Mouse (Mus musculus): ENCODE results near the gene Sgcd. TPM values are rescaled to one million over a fixed set of nuclear protein-coding genes. Genes with fewer than 3 reads are reported as not detected.

Gene Sgcd
- polyA plus RNA-seq, 1 experiment: 0.18 TPM

DNA sequence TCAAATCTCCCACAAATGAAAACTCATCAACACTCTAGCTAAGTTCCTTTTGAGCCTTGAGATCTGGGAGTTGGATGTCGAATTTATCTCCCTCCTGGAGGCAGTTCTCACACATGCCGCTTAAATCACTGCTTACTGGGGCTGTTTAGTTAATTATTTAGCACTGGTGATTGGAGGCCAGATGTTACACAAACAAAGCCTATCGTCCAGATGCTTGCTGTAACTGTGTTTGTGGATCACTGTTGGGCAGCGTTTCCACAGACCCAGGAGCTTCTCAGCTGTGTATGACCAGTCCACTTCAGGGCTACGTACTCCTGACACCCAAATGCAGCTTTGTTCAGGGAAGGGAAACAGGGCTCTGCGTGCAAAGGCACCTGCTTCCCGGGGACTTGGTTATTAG lies 858.8 kb downstream of the Sgcd start:
- 30% methylated on average over 7 of the region's 7 CpGs for WGBS
- H3K27me3 ChIP-seq (ENCODE audit: control insufficient read depth, insufficient read depth, low read length): no peaks in the 10 kb centered on the region
- no peak overlapping the region for H3K27ac ChIP-seq (ENCODE audit: insufficient read depth, low read depth, low read length)
- no peaks in the 10 kb centered on the region for H3K4me1 ChIP-seq (ENCODE audit: control insufficient read depth, insufficient read depth, insufficient read length, low read length)
- H3K4me3 ChIP-seq (ENCODE audit: low read depth, low read length): no peak overlapping the region
- H3K36me3 ChIP-seq (ENCODE audit: control insufficient read depth, insufficient read depth, low read length): no peaks in the 10 kb centered on the region
- TF ChIP-seq CTCF (IDR thresholded peaks at IDR 0.05; ENCODE audit: extremely low read depth, insufficient read length, insufficient replicate concordance, low read depth, low read length) (no peak), POLR2A (IDR thresholded peaks at IDR 0.05; ENCODE audit: low read depth, low read length) (no peak)

DNA sequence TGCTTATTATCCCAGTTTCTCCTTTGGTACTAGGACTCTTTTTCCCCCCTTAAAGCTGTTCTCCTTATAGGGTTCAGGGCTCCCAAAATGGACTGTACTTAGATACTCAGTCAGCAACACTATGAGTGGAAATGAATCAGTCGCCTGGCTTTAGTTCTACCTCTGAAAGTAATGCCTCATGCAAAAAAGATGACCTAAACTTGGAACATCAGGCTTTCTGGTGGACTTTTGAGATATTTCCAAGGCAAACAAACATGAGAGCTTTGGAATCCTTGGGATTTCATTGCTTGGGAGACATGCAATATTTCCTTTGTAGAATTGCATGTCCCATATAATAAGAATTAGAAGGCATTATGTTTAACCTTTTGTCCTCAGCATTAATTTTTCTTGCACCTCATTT lies 859.6 kb downstream of the Sgcd start:
- Histone ChIP-seq H3K27me3 (ENCODE audit: control insufficient read depth, insufficient read depth, low read length) (no peaks in the 10 kb centered on the region), H3K27ac (ENCODE audit: insufficient read depth, low read depth, low read length) (no peak overlapping the region), H3K4me1 (ENCODE audit: control insufficient read depth, insufficient read depth, insufficient read length, low read length) (no peaks in the 10 kb centered on the region), H3K4me3 (ENCODE audit: low read depth, low read length) (no peak overlapping the region), H3K36me3 (ENCODE audit: control insufficient read depth, insufficient read depth, low read length) (no peaks in the 10 kb centered on the region)
- TF ChIP-seq CTCF (IDR thresholded peaks at IDR 0.05; ENCODE audit: extremely low read depth, insufficient read length, insufficient replicate concordance, low read depth, low read length) (no peak), POLR2A (IDR thresholded peaks at IDR 0.05; ENCODE audit: low read depth, low read length) (no peak)
- WGBS: 88% methylated on average over 1 of the region's 1 CpGs

DNA sequence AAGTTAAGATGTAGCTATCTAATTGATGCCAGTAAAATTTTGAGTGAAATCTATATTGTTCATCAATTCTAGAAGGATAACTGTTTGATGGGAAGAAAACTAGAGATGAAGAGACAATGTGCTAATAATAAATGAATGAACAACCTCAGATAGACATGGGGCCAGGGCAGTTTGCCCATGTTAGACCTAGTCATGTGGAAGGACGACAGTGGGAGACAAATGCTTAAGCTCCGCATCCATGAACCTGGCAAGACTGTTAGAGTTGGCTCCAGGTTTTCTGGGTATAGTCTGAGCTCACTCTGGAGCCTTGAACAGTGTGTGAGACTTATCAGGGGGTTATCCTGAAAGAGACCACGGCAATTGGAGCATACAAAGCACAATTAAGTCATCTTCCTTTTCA lies 860.4 kb downstream of the Sgcd start:
- H3K27me3 ChIP-seq (ENCODE audit: control insufficient read depth, insufficient read depth, low read length): no peaks in the 10 kb centered on the region
- WGBS: 71% methylated on average over 3 of the region's 3 CpGs
- no peak overlapping the region for H3K27ac ChIP-seq (ENCODE audit: insufficient read depth, low read depth, low read length)
- no peak for TF ChIP-seq CTCF (IDR thresholded peaks at IDR 0.05; ENCODE audit: extremely low read depth, insufficient read length, insufficient replicate concordance, low read depth, low read length)
- no peak for TF ChIP-seq POLR2A (IDR thresholded peaks at IDR 0.05; ENCODE audit: low read depth, low read length)
- no peak overlapping the region for H3K4me3 ChIP-seq (ENCODE audit: low read depth, low read length)
- H3K4me1 ChIP-seq (ENCODE audit: control insufficient read depth, insufficient read depth, insufficient read length, low read length): no peaks in the 10 kb centered on the region
- H3K36me3 ChIP-seq (ENCODE audit: control insufficient read depth, insufficient read depth, low read length): no peaks in the 10 kb centered on the region

DNA sequence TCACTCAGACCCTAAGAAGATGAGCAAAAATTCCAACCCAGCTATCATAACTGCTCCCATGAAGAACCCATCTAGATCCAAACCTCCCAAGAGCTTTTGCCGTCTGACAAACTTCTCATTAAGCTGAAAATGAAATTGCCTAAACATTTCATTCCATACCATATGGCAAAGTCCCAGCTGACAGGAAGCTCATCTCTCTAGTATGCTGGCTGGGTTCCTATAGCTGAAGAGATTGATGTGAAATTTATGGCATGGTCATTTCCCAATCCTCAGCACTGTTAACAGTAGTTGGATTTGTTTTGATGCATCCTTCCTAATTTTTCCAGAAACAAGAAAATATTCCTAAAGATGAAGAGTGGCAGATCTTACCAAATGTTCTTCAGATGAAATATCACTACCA lies 867.9 kb downstream of the Sgcd start:
- Histone ChIP-seq H3K27me3 (ENCODE audit: control insufficient read depth, insufficient read depth, low read length) (no peaks in the 10 kb centered on the region), H3K4me1 (ENCODE audit: control insufficient read depth, insufficient read depth, insufficient read length, low read length) (no peaks in the 10 kb centered on the region), H3K27ac (ENCODE audit: insufficient read depth, low read depth, low read length) (no peak overlapping the region), H3K4me3 (ENCODE audit: low read depth, low read length) (no peak overlapping the region), H3K36me3 (ENCODE audit: control insufficient read depth, insufficient read depth, low read length) (no peaks in the 10 kb centered on the region)
- WGBS: 79% methylated on average over 1 of the region's 1 CpGs
- no peak for TF ChIP-seq CTCF (IDR thresholded peaks at IDR 0.05; ENCODE audit: extremely low read depth, insufficient read length, insufficient replicate concordance, low read depth, low read length)
- TF ChIP-seq POLR2A (IDR thresholded peaks at IDR 0.05; ENCODE audit: low read depth, low read length): no peak

DNA sequence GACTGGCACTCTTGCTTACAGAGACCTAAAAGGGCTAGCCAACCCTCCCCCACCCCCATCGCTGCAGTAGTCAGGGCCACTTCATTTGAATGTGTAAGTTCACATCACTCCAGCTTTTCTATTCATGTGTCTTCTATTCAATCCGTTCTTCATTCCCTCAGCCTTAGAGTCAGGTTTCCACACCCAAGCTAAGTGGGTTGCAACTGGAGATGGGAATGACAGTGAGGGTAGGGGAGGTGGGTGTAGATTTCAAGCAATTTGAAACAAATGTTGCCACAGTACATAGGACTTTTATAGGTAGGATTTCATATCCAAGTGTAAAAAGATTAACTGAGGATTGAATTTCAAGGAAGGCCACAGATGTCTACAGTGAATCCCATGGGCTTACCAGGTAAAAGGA lies 870.9 kb downstream of the Sgcd start:
- H3K36me3 ChIP-seq (ENCODE audit: control insufficient read depth, insufficient read depth, low read length): no peaks in the 10 kb centered on the region
- no peak for TF ChIP-seq POLR2A (IDR thresholded peaks at IDR 0.05; ENCODE audit: low read depth, low read length)
- no peak for TF ChIP-seq CTCF (IDR thresholded peaks at IDR 0.05; ENCODE audit: extremely low read depth, insufficient read length, insufficient replicate concordance, low read depth, low read length)
- WGBS: 71% methylated on average over 2 of the region's 2 CpGs
- no peak overlapping the region for H3K27ac ChIP-seq (ENCODE audit: insufficient read depth, low read depth, low read length)
- no peak overlapping the region for H3K4me3 ChIP-seq (ENCODE audit: low read depth, low read length)
- H3K27me3 ChIP-seq (ENCODE audit: control insufficient read depth, insufficient read depth, low read length): no peaks in the 10 kb centered on the region
- H3K4me1 ChIP-seq (ENCODE audit: control insufficient read depth, insufficient read depth, insufficient read length, low read length): no peaks in the 10 kb centered on the region

DNA sequence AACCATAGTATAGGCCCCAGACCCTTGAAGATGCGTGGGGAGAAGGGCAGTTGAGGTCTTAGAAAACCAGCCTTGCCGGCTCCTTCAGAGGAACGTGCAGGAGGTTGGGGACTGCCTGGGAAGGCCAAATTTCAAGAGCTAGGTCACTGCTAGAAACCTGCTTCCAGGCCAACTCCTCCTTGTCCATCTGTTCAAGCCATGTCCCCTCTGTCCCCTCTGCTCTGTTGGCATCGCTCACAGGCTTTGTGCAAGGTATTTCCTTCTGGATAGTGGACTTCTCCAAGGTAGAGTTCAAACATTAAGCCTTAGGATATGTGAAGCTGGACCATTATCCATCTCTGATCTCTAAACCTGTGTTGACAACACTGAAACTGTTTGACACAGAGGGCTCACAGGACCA lies 874.4 kb downstream of the Sgcd start:
- Histone ChIP-seq H3K4me3 (ENCODE audit: low read depth, low read length) (no peak overlapping the region), H3K4me1 (ENCODE audit: control insufficient read depth, insufficient read depth, insufficient read length, low read length) (no peaks in the 10 kb centered on the region), H3K27ac (ENCODE audit: insufficient read depth, low read depth, low read length) (no peak overlapping the region), H3K27me3 (ENCODE audit: control insufficient read depth, insufficient read depth, low read length) (no peaks in the 10 kb centered on the region), H3K36me3 (ENCODE audit: control insufficient read depth, insufficient read depth, low read length) (no peaks in the 10 kb centered on the region)
- TF ChIP-seq CTCF (IDR thresholded peaks at IDR 0.05; ENCODE audit: extremely low read depth, insufficient read length, insufficient replicate concordance, low read depth, low read length) (no peak), POLR2A (IDR thresholded peaks at IDR 0.05; ENCODE audit: low read depth, low read length) (no peak)
- 82% methylated on average over 4 of the region's 4 CpGs for WGBS

DNA sequence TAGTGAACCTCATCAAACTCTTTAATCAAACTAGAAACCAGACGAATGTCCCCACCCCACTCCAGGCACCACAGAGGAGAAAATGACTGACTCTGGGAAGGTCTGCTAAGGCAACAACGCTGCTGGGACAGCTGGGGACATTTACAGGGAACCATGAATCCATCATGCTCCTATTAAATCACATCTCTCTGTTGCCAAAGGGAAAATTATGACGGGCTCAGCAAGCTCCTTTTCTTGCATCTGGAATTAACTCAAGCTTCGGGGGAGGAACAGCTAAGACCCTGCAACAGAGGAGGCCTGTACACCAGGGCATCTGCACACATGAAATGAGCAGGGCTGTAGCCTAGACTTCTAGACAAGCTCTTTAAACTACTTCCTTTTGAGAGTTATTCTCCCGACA lies 875.7 kb downstream of the Sgcd start:
- Histone ChIP-seq H3K4me3 (ENCODE audit: low read depth, low read length) (no peak overlapping the region), H3K36me3 (ENCODE audit: control insufficient read depth, insufficient read depth, low read length) (no peaks in the 10 kb centered on the region), H3K27ac (ENCODE audit: insufficient read depth, low read depth, low read length) (no peak overlapping the region), H3K4me1 (ENCODE audit: control insufficient read depth, insufficient read depth, insufficient read length, low read length) (no peaks in the 10 kb centered on the region), H3K27me3 (ENCODE audit: control insufficient read depth, insufficient read depth, low read length) (no peaks in the 10 kb centered on the region)
- TF ChIP-seq POLR2A (IDR thresholded peaks at IDR 0.05; ENCODE audit: low read depth, low read length) (no peak), CTCF (IDR thresholded peaks at IDR 0.05; ENCODE audit: extremely low read depth, insufficient read length, insufficient replicate concordance, low read depth, low read length) (no peak)
- 68% methylated on average over 5 of the region's 5 CpGs for WGBS

DNA sequence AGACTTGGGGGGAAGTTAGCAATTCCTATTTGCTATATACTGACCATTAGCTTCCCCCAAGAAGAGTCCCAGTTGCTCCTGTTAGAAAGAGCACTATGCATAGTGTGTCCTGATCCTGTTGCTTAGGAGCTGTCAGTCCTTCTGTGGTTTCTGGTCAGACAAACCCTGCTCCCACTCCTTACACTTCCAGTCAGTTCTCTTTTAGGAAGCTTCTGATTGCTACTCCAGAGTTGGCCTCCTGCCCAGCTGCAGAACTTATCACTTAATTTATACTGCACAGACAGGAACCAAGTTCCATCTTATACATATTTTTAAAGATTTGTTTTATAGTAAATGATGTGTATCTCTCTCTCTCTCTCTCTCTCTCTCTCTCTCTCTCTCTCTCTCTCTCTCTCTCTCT lies 878.5 kb downstream of the Sgcd start:
- TF ChIP-seq CTCF (IDR thresholded peaks at IDR 0.05; ENCODE audit: extremely low read depth, insufficient read length, insufficient replicate concordance, low read depth, low read length) (no peak), POLR2A (IDR thresholded peaks at IDR 0.05; ENCODE audit: low read depth, low read length) (no peak)
- Histone ChIP-seq H3K4me3 (ENCODE audit: low read depth, low read length) (no peak overlapping the region), H3K27ac (ENCODE audit: insufficient read depth, low read depth, low read length) (no peak overlapping the region), H3K27me3 (ENCODE audit: control insufficient read depth, insufficient read depth, low read length) (no peaks in the 10 kb centered on the region), H3K36me3 (ENCODE audit: control insufficient read depth, insufficient read depth, low read length) (no peaks in the 10 kb centered on the region), H3K4me1 (ENCODE audit: control insufficient read depth, insufficient read depth, insufficient read length, low read length) (no peaks in the 10 kb centered on the region)

All from small intestine, adult 2 months (tissue).